Mouse (Mus musculus) lung, postnatal 0 days (tissue): Measurements from ENCODE around the gene Zfp672. TPM values are rescaled to one million over a fixed set of nuclear protein-coding genes. Genes with fewer than 3 reads are reported as not detected.
"Not testable (repeated sequence)": the region's sequence is repeated elsewhere in the genome, so short reads cannot be mapped to it uniquely, and the experiment has no call there.

Experiments
- ATAC-seq: fragments of 200-750 bp; cut with Nextera tagmentation; 2 replicates; pipeline ENCODE4 v1.8.0; 2017; ENCODE audit warnings: moderate library complexity
- DNase-seq: peaks from one replicate; pipeline ENCODE4 v3.0.0-alpha.2; 2016; ENCODE audit warnings: low spot score
- H3K27ac ChIP-seq: fragments of 300-500 bp; sonication (generic); 2 replicates; pipeline ENCODE4 v1.5.1; 2014; ENCODE audit warnings: antibody characterized with exemption, mild to moderate bottlenecking, low read length, mixed read lengths
- H3K27me3 ChIP-seq: fragments of 300-500 bp; sonication (generic); replicated peaks from 2 replicates; pipeline ENCODE4 v1.6.1; 2014; ENCODE audit warnings: low read length, mixed read lengths; ENCODE audit not compliant: insufficient read depth
- H3K36me3 ChIP-seq: fragments of 300-500 bp; sonication (generic); 2 replicates; pipeline ENCODE4 v1.6.1; 2014; ENCODE audit warnings: low read length, mixed read lengths; ENCODE audit not compliant: insufficient read depth
- H3K4me1 ChIP-seq: fragments of 300-500 bp; sonication (generic); 2 replicates; pipeline ENCODE4 v1.6.1; 2014; ENCODE audit warnings: antibody characterized with exemption, low read depth, low read length, mixed read lengths; ENCODE audit not compliant: insufficient read depth
- H3K4me2 ChIP-seq: fragments of 300-500 bp; sonication (generic); replicated peaks from 2 replicates; pipeline ENCODE4 v1.6.1; 2014; ENCODE audit warnings: low read depth, mild to moderate bottlenecking, low read length, moderate library complexity, mixed read lengths
- H3K4me3 ChIP-seq: fragments of 300-500 bp; sonication (generic); 2 replicates; pipeline ENCODE4 v1.5.1; 2014; ENCODE audit warnings: low read depth, low read length
- H3K9ac ChIP-seq: fragments of 300-500 bp; sonication (generic); replicated peaks from 2 replicates; pipeline ENCODE4 v1.6.1; 2014; ENCODE audit warnings: low read depth, mild to moderate bottlenecking
- H3K9me3 ChIP-seq: fragments of 300-500 bp; sonication (generic); 2 replicates; pipeline ENCODE4 v1.6.1; 2016; ENCODE audit warnings: low read length, mixed read lengths
- CTCF ChIP-seq: IDR thresholded peaks from 2 replicates; pipeline ENCODE4 v1.5.1; 2016; ENCODE audit warnings: antibody characterized with exemption, mild to moderate bottlenecking
- EP300 ChIP-seq: IDR thresholded peaks from 2 replicates; pipeline ENCODE4 v1.6.1; 2016; ENCODE audit warnings: antibody characterized with exemption, mild to moderate bottlenecking, control low read depth
- WGBS: fragments of 180-500 bp; shearing (Covaris S2); extraction: QIAGEN DNeasy Blood & Tissue Kit; methylation state at CpG from one replicate; pipeline ENCODE4 v1.1.7; 2014; 5-methylcytosine and 5-hydroxymethylcytosine counted together
- polyA plus RNA-seq: library from polyadenylated mRNA; unstranded; fragments of >200 nt; fragmentation: Nextera tagmentation; extraction: Ambion mirVana; gene quantifications from 2 replicates; pipeline ENCODE4 v1.2.1, GENCODE M21; 2015

The Zfp672 gene
- 32.0 and 34.7 TPM in 2 replicates for polyA plus RNA-seq

DNA sequence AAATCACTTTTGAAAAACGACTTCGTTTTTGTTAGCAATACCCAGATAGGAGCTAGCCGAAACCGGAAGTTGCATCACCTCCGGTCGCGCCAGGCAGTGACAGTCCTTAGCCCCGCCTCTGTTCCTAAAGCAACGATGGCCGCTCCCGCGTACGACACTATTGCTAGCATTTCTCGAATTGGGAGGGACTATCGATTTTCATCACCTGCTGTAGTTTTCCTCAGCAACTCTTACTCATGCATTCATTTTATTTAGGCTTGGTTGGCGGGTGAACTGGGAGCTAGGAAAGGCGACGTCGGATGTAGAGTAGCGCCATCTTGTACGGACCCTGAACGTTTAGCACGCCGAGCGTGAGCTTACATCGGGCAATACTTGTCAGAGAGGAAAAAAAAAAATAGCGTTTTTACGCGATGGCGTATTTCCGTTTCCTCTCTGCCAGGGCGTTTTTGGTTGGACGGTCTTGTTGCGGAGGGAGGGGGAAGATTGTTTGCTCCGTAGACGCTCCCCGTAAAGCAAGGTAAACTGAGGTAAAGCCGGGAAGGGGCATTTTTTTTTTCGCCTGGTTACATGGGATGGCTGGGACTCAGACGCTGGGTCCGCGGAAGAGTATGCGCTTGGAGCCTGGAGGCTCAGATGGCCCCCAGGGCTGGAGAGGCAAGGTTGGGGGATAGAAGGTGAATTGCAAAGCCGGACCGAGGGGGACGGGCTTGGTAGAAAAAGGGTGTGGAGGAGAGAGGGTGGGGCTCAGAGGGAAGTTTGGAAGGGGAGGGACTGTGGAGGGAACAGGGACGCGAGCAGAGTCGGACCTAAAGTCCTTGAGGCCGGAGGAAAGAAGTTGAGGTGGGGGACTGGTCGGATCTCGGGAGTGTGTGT lies at the start of gene Zfp672, which contains the start of gene Sh3bp5l:
Gene Zfp672, minus strand, starts transcription at position 64 of the 873 bp plus-strand sequence.
Gene Sh3bp5l, plus strand, starts transcription at position 449 of the 873 bp plus-strand sequence.
- Histone ChIP-seq H3K4me3 (peak within 1 kb of the TSS; percentile 79), H3K9ac (peak within 1 kb of the TSS; percentile 83), H3K27me3 (no peaks in the 10 kb centered on the region), H3K27ac (peak within 1 kb of the TSS; percentile 85), H3K9me3 (no peaks in the 10 kb centered on the region), H3K4me2 (peak within 1 kb of the TSS; percentile 66), H3K4me1 (peaks cover 6% of the 10 kb centered on the region; the same call in 1 of the 2 replicates), H3K36me3 (0 out of 2 replicates have a peak, but pooled peaks cover 4% of the 10 kb centered on the region)
- ATAC-seq (peak; percentile 93), DNase-seq (peak; percentile 99)
- under 1% methylated on average over 52 of the region's 52 CpGs for WGBS
- no peak; the same call in none of the 2 replicates for TF ChIP-seq EP300
- TF ChIP-seq CTCF, result no peak

DNA sequence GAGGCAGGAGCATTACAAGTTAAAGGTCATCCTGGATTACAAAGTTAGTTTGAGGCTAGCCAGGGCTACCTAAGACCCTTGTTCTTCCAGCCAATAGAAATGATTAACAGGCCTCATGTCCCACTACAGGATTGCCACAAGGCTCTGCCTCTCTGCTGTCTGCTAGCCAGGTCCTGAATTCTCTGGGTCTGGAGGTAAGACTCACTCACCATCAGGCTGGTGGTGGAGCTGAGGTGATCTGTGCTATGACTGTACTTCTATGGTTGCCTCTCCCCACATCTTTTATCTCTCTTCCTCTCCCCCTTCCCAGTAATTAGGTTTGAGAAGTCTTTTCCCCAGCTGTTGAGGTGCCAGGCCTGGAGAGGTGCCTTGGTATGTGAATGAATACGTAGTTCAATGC lies 49.4 kb upstream of the Zfp672 start:
- no peaks in the 10 kb centered on the region for H3K36me3 ChIP-seq
- no peak for TF ChIP-seq EP300
- TF ChIP-seq CTCF, result no peak
- no peak overlapping the region for H3K27ac ChIP-seq
- 88% methylated on average over 1 of the region's 1 CpGs for WGBS
- H3K4me3 ChIP-seq, result no peak overlapping the region
- no peaks in the 10 kb centered on the region for H3K4me1 ChIP-seq
- no peak overlapping the region for H3K9ac ChIP-seq
- ATAC-seq, result no peak
- H3K9me3 ChIP-seq, result no peaks in the 10 kb centered on the region
- no peaks in the 10 kb centered on the region for H3K27me3 ChIP-seq
- H3K4me2 ChIP-seq, result no peak overlapping the region
- DNase-seq, result no peak

DNA sequence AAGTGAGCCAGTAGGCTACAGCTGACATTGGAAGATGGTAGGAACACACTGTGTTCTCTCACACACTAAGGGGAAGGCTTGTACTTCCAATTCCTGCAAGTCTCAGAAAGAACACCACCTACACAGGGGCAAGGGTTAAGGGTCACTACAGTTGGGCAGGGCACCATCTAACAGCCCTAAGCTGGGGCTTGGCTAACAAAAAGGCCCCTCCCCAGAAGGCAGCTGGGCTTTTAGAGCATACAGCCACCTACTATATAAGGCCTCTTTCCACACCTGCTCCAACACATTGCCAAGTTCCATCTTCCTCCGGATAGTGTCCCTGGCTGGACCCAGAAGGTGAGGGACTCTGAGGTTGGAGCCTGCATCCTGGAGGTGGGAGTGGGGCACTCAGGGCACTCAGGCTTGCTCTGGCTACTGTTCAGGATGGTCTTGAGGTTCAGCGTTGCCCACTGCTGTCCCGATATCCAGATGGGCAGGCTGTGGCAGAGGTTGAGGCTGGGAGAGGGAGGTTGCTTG lies 48.7 kb upstream of the Zfp672 start, which contains the start of gene Lypd8:
Gene Lypd8, plus strand, starts transcription at position 281 of the 516 bp plus-strand sequence.
- Histone ChIP-seq H3K9ac (no peak within 1 kb of the TSS), H3K27me3 (no peaks in the 10 kb centered on the region), H3K9me3 (no peaks in the 10 kb centered on the region), H3K4me1 (no peaks in the 10 kb centered on the region), H3K27ac (no peak within 1 kb of the TSS), H3K4me3 (no peak within 1 kb of the TSS), H3K4me2 (no peak within 1 kb of the TSS), H3K36me3 (no peaks in the 10 kb centered on the region)
- 89% methylated on average over 3 of the region's 3 CpGs for WGBS
- TF ChIP-seq EP300 (no peak), CTCF (no peak)
- ATAC-seq (no peak), DNase-seq (no peak)

DNA sequence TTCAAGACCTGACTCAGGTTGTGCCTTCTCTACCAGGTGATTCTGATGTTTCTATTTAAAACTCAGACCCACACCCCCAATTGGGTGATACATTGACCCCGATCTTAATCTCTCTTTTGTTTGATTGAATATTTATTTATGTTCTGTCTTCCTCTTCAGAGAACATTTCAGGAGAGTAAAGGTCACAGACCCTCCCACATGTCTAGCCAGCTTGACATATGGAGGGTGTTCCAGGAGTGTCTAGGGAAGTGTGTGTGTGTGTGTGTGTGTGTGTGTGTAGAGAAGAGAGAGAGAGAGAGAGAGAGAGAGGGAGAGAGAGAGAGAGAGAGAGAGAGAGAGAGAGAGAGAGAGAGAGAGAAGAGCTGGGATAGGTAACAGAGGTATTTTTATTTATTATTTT lies 47.5 kb upstream of the Zfp672 start:
- no peaks in the 10 kb centered on the region for H3K27me3 ChIP-seq
- H3K9me3 ChIP-seq, result no peaks in the 10 kb centered on the region
- no peaks in the 10 kb centered on the region for H3K4me1 ChIP-seq
- H3K4me3 ChIP-seq, result no peak overlapping the region
- H3K9ac ChIP-seq, result no peak overlapping the region
- no peak overlapping the region for H3K27ac ChIP-seq
- TF ChIP-seq CTCF, result no peak
- TF ChIP-seq EP300, result no peak
- DNase-seq, result no peak
- 8% methylated on average over 1 of the region's 1 CpGs for WGBS
- no peak for ATAC-seq
- H3K4me2 ChIP-seq, result no peak overlapping the region
- H3K36me3 ChIP-seq, result no peaks in the 10 kb centered on the region

DNA sequence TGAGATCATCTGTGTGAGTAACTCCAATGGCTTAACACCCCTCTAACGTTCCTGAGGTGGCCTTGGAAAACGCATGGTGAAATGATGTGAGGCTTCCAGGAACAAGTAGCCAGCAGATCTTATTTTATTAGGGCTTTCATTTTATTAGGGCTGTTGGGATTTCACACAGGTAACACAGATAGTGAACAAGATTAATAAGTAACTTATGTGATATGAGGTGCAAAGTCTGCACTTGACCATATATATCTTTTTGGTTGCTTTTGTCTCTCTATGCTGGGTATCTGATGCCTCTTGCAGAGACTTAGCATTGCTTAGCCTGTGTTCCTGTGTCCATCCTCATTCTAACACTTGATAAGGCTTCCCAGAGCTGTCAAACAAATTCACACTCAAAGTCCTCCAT lies 47.1 kb upstream of the Zfp672 start:
- Histone ChIP-seq H3K27ac (no peak overlapping the region), H3K4me2 (no peak overlapping the region), H3K36me3 (no peaks in the 10 kb centered on the region), H3K27me3 (no peaks in the 10 kb centered on the region), H3K4me1 (no peaks in the 10 kb centered on the region), H3K9me3 (no peaks in the 10 kb centered on the region), H3K4me3 (no peak overlapping the region), H3K9ac (no peak overlapping the region)
- no peak for ATAC-seq
- 53% methylated on average over 2 of the region's 2 CpGs for WGBS
- DNase-seq, result no peak
- TF ChIP-seq EP300 (no peak), CTCF (no peak)

DNA sequence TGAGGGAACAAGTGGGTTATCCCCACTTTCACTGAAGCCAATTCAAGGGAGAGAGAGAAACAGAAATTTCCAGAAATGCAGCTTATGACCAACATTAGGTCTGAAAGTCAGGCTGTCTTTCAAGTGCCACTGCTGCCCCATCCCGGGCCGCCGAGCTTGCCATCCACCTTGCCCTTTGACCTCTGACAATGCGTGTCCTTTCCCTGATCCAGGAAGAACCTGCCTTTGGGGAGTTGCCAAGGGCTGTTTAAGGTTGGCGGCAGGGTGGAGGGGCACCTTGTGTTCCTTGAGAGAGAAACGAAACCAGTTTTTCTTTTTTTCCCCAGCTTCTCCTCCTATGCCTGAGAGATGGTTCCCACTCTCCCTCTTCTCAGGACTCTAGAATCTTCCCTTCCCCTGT lies 36.1 kb upstream of the Zfp672 start:
- H3K9ac ChIP-seq, H3K27me3 ChIP-seq, H3K27ac ChIP-seq, H3K4me2 ChIP-seq, H3K4me1 ChIP-seq, H3K36me3 ChIP-seq, H3K4me3 ChIP-seq, H3K9me3 ChIP-seq, DNase-seq, ATAC-seq: not testable (repeated sequence)
- WGBS, result no CpG with 5 or more reads among the region's 6 CpGs
